Mouse (Mus musculus) megakaryocyte progenitor cell, adult 5-6 weeks (primary cell): ENCODE measurements at regions not wholly inside any gene's neighbourhood (a gene's known extent, or its start where the extent isn't known, plus 50 kb on each side); places are given as distances from the start of the nearest gene placed in this dataset.

Experiments
- ATAC-seq: replicated peaks from 2 replicates; pipeline ENCODE4 v1.8.0; 2016; ENCODE audit warnings: mild to moderate bottlenecking, moderate TSS enrichment, inconsistent platforms; ENCODE audit not compliant: poor library complexity

GRCm38 (mm10) chrX:11752973-11753590, 407.1 kb downstream of the Bcor start:
- peak; percentile 92 for ATAC-seq

- no peak for ATAC-seq
Measured at GRCm38 (mm10) chrX:11755046-11755445, 405.1 kb downstream of the Bcor start.

DNA sequence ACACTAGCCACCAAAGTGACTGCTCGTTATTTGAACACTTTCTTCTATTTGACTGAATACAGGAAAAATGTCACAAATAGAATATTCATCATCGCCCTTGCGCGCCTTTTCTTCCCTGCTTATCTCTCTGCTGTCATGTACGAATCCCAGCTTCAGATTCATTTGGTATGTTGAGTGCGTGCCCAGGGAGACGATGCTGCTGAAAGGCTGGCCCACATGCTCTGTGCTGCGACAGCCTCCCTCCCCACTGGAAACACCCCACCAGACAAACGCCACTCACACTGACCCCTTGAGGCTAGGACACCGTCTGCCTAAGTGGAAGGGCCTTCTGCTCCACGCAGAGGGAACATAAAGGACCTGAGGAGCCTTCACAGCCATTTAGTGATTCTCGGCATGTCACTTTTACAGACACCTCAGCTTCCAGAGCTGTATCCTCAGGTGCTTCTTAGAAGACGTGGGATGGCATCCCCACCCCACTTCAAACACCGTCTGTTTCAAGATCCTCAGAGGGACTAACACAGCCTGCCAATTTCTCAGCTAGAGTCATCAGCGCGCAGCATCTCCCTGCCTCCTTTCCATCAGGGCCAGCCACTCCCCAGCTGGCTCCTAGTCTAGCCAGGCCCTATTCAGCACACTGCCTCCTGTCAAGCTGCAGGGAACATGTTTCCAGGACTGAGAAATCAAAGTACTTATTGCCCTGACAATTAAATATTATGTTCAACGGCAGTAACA, 396.6 kb downstream of the Bcor start:
- ATAC-seq = no peak

- ATAC-seq = no peak
Measured at GRCm38 (mm10) chrX:11776236-11776899, 383.8 kb downstream of the Bcor start.

DNA sequence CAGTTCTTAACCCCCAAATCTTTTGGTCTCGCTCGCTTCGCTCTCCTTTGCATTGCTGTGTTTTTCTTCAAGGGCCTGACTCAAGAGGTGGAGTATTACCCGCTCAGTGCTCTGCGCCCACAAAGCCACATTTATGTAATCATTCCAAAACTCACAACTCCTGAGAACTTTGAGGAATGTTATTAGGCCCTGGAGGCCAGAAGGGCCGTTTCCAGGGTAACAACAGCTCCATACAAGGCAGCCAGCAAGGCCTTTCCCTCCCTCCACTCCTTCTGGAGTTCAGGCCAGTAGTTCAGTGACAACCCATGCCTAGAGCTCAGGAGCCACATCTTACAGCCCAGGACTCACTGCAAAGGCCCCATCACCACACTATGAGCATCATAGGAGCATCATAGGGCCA, 365.1 kb downstream of the Bcor start:
- ATAC-seq = no peak

DNA sequence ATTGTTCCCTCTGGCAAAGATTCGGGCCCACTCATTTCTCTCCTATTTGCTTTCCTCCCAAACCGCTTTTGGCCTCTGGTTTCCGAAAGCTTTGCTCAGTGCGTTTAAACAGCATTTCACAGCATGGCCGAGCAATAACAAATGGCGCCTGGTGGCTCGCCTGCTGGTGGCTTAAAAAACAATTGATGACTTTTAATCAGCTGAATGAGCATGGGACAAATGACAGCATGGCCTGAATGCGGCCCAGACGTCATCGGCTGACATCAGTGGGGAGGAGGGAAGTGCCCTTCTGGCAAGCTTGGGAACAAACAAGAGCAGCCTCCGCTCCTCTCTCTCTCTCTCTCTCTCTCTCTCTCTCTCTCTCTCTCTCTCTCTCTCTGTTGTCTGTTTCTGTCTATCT, 362.3 kb downstream of the Bcor start:
- ATAC-seq = no peak

GRCm38 (mm10) chrX:11798326-11798725, 361.8 kb downstream of the Bcor start:
- no peak for ATAC-seq

DNA sequence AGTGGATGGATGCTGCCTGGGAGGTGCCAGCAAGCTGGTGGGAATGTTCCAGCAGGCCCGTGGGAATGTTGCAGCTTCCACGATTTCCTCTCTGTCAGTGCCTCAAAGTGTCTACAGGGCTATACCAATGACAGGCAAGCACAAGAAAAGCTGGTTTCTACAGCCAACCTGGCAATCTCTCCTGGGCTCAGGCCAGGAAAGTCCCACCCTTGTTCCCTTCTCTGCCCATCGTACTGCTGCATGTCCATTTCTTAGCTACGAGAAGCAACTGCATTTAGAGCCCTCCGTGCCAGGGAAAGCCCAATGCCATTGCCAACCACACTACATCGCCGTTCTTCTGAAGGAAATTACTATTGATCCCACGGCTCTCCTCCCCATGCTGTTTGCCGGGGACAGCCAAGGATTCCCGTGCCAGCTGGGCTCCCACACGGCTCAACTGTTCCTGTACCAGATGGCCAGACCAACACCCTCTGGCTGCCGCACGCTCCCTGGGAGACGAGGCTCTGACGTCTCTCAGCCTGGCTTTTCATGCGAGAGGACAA, 359.7 kb downstream of the Bcor start:
- no peak for ATAC-seq

DNA sequence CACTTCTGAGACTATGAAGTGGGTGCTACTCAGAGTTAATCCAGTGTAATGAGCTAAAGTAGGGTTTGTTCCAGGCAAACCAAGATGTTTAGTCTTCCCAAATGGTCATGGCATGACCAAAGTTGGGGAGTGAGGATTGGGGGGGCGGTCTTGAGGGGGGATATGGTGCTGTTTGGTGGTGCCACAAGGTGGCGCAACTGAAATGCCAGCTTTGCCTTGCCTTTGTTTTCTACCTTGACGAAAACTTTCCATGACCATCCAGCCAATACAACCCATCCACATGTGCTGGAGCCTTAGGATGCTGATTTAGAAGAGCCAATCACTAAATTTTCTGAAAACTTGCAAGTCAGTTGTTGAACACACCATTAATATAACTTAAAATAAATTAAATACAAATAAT, 358.9 kb downstream of the Bcor start:
- 0 out of 2 replicates have a peak, but pooled peaks have one; percentile 30 for ATAC-seq

DNA sequence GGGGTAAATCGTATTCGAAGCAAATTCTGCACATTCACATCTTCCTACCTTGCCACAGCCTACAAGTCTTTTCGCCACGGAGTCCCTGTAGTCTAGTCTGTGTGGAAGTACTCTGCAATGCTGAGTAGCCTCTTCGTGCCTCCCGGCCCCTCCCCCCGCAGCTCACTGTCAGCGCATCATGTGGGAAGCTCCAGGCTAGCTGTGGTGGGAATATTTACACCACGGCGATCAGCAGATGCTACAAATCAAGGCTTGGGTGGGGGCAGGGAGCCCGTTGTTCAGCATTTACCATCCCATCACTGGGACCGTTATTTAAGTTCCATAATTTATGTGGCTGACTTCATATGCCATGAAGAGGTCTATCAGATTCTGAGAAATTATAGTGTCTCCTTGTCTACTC, 358.5 kb downstream of the Bcor start:
- no peak for ATAC-seq

DNA sequence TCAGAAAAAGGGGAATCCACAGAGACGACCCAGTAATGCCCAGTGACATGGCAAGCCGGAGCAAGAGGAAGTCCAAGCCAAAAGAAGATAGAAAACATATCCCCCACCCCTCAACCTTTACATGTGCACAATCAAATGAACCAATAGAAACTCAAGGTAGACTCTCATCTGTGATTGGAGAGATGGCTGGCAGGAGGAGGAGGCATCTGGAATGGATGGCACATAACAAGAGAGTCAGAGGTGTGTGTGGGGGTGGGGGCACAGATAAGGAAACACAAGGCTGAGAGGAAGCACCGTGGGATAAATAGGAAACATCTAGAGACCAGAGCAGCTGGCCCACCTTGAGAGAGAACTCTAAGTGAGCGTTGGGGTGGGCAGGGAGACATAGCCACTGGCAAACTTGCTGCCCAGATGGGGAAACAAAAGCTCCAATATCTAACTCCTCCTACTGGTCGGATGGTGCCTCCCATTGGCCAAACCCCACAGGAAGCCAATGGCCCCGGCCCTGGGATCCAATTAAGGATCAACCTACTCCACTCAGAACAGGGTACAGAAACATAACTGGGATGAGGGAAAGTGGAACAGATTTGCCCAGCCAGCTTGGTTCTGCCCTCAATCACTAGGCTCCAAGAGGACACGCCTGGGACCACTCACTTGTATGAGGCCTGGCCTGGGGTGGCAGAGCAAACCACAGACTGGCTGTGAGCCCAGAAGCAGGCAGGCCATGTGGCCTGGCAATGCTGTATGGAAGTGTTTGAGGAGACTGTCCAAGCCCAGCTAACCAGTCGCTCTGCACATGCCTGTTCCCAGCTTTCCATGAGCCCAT, 357.9 kb downstream of the Bcor start:
- ATAC-seq = peak; percentile 70

- ATAC-seq = no peak
Measured at GRCm38 (mm10) chrX:11803239-11803638, 356.9 kb downstream of the Bcor start.

DNA sequence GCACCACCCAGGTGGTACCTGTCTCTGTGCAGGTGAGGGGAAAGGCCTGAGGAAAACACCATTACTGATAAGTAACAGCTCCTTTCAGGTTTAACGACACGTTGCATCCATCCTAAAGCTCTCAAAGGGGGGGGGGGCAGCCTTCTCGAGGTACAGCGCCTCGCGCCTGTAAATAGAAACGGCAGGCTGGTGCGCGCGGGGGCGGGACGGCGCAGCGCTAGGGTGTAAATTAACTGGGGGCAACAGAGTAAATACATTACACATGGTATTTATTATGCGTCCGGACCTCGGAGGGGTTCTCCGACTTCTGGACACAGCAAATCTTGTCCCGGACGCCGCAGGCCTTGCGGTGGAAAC, 353.3 kb downstream of the Bcor start:
- no peak for ATAC-seq

DNA sequence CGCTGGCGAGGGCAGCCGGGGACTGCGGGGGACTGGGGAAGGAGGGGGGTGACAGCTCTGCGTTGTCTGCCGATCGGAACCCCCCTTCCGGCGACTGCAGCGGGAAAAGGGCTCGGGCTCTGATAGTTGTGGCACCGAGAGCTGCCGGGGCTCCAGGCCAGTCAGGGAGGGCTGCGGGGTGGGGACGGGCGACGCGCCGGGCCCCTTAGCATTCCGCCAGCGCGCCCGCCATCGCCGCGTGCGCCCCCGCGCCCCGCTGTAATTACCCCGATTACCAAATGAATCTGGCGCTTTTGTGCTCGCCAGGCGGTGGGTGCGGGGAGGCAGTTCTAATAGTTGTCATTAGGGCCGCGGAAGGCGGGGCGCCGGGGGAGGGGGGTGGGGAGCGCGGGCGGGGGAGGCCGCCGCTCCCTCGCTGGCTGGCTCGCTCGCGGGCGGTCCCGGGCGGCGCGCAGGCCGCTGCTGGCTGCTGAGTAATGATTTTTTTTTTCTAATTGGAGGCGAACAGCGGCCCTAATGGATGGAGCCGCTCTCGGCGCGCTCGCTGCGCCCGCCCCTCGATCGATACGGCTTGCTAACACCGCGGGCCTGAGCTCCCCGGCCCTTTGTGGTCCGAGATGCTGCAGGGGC, 352.8 kb downstream of the Bcor start:
- ATAC-seq = peak; percentile 49; the same call in 1 of the 2 replicates

DNA sequence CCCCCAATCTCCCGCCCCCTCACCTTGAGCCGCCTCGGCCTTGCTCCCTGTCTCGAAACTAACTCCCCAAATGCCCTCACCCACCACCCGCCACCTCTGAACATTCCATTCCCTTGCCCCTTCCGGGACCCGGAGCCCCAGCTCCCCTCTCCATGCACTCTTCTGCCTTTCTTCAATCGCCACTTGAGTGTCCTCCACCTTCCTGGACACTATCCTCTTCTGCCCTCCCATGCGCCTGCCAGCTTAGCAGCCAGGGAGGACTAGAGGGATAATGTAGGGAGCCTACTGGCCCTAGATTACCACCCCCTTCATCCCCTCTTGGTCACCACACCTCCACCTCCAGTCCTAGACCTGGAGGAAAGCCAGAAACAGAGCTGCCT, 352.3 kb downstream of the Bcor start:
- no peak for ATAC-seq

- ATAC-seq = no peak
Measured at GRCm38 (mm10) chrX:11808911-11809310, 351.2 kb downstream of the Bcor start.

DNA sequence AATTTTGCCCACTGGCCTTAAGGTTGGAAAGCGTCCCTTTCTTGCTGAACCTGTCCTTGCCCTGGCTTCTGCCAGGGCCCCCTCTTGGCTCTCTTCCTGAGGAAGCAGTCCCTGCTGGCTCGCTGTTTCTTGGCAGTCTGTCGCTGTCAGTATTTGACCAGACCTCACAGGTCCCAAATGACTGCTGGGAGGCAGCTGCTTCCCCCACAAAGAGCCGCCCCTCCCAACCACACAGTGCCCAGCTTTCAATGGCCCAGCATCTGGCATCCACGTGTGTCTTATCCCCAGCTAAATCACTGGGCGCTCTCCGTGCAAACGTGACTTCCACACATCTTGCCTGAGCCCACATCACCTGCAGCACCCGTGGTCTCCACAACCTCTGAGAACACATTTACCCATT, 345.3 kb downstream of the Bcor start:
- ATAC-seq = no peak; the same call in 1 of the 2 replicates

DNA sequence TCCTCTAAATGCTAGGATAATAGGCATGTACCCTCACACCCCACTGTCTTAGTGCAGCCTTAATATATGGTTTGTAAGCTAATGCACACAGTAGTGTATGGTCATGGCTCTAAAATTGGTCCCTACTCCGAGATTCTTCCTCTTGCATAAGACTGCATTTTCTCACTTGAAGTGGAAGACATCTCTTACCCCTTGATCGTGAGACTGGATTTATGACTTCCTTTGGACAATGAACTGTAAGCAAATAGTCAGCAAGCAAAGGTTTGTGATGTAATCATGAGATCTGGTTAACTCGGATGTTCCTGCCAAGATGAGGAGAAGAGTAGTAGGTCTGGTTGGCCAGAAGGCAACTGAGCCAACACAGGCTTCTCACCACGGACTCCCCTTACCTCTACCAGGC, 344.3 kb downstream of the Bcor start:
- ATAC-seq = no peak

DNA sequence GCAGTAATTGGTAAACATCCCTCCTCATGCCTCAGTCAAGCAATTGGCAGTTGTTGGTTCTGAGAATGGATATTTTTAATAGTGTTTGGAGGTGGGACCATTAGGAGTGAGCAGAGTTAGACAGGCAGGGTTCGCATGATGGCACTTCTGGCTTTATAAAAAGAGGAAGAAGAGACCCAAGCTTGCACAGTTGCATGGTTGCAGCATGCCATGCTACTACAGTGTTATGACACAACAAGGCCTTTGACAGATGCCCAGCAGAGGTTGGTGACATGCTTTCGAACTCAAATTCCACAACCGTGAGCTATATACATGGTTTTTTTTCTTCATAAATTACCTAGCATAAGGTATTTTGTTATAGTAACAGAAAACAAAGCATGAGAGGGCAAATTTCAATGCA, 341.5 kb downstream of the Bcor start:
- peak; percentile 60 for ATAC-seq

DNA sequence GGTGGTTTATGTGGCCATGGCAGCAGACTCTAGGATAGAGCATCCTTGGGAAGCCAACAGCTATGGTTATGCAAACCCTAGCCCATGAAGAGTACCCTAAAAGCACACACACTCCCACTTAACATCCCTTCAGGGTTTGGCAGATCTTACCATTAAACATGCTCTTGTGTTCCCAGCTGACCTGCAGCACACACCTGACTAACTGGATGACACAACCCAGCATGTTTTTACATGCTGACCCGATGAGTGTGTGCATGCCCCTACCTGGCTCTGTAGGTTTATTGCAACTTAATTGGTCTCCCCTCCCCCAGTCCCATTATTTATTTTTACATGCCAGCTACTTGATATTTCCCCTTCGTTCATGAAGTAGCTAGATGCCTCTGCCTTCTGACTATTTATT, 339.0 kb downstream of the Bcor start:
- ATAC-seq = no peak
